Mouse (Mus musculus) bone marrow macrophage, adult 2 months (primary cell): ENCODE results near the gene Tsen54.

Experiments
- CTCF ChIP-seq: IDR thresholded peaks from 2 replicates; pipeline ENCODE4 v1.5.1; 2012; ENCODE audit warnings: low read depth, mild to moderate bottlenecking, low read length, moderate library complexity
- POLR2A ChIP-seq: IDR thresholded peaks from 2 replicates; pipeline ENCODE4 v1.6.1; 2012; ENCODE audit warnings: mild to moderate bottlenecking, low read depth, low read length, borderline replicate concordance

DNA sequence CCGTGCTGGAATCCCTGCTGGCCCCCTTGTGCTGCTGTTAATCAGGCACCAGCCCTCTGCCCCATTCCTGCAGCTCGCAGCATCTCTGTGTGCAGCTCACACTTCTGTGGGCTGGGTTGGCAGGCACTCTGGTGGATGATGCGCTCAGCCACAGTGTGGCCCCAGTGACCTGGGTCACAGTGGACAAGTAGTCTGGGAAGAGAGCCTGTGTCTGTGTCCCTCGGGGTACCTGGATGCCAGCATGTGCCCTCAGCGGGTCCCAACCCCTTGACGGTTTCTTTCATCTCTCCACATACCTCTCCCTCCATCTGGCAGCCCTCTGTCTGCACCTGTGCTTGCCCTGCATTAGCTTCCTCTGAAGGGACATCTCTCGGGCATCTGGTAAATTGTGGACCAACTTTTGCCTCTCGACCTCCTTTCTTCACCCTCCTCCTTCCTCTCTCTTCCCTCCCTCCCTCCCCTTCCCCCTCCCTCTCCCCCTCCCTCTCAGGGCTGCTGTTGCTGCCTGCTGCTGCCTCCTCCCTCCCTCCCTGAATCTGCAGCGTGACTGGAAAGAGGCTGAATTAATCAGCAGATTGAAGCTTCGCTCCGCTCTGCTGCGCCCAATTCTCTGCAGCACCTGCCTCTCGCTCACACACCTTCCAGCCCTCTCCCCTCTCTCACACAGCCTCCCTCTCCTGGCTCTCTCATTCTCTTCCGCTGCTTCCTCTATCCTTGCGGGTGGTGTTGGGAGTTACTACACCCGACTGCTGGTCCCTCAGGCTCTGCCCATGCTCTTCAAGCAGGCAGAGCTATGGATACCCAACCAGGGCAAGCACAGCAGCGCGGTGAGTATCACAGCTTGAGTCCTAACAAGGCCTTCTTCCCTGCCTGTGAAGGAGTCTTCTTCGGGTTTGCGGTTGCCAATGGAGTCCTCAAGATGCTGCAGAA is 34.1 kb upstream of the Tsen54 start:
- TF ChIP-seq CTCF (no peak), POLR2A (no peak)
